Mouse (Mus musculus): ENCODE results near the gene ccdc198. TPM values are rescaled to one million over a fixed set of nuclear protein-coding genes. Genes with fewer than 3 reads are reported as not detected.
"Not testable (repeated sequence)": the region's sequence is repeated elsewhere in the genome, so short reads cannot be mapped to it uniquely, and the experiment has no call there.

The ccdc198 gene
- 5.1 and 5.8 TPM in 2 replicates for polyA plus RNA-seq (2015; fragmentation: Nextera tagmentation; extraction: Ambion mirVana)

GRCm38 (mm10) chr14:49245126-49245714 lies at the start of gene ccdc198:
ccdc198 (minus strand) TSS chr14:49245474.
- 39% methylated on average over 5 of the region's 5 CpGs for WGBS
- 0 out of 2 replicates have a peak, but pooled peaks have one; percentile 28 for ATAC-seq (ENCODE audit: low read depth)
- no peak within 1 kb of the TSS for H3K4me2 ChIP-seq (ENCODE audit: low read depth, low read length)

DNA sequence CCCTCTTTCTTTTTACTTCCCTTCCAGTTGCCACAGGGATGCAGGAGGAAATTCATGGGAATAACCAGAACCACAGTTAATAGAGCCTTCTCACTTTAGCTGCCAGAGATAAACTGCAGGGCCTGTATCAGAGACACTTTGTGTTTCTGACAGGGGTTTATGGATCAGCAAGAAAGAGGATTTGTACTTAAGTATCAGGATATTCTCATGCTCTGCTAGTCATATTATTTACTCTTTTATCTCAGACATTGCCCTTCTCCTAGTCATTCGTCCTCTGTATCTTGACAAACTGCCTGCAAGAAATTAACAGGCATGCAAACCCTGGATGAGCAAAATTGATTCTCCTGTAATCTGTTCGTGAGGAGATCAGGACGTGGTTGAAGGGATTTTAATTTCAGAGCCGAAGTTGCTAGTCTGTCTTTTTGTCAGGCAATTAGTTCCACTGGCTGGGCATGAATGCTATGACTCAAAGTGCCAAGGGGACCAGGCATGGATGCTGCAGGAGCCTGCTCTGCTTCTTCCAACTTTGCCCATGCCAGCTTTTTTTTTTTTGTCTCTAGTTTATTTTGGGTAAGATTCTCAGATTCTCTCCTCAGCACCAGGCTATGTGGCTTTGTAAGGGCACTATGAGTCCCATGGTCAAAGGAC lies 48.7 kb upstream of the ccdc198 start:
- no peaks in the 10 kb centered on the region for H3K36me3 ChIP-seq (ENCODE audit: control insufficient read depth, insufficient read depth, low read length)
- H3K9me3 ChIP-seq (ENCODE audit: control insufficient read depth, low read length): no peaks in the 10 kb centered on the region
- H3K4me2 ChIP-seq (ENCODE audit: low read depth, low read length): no peak overlapping the region
- no peak overlapping the region for H3K4me3 ChIP-seq (ENCODE audit: low read length)
- no peaks in the 10 kb centered on the region for H3K4me1 ChIP-seq (replicated peaks; ENCODE audit: control insufficient read depth, insufficient read depth, low read length)
- 52% methylated on average over 4 of the region's 4 CpGs for WGBS
- no peak overlapping the region for H3K9ac ChIP-seq (ENCODE audit: low read length)
- no peak overlapping the region for H3K27ac ChIP-seq (ENCODE audit: low read length)
- ATAC-seq (ENCODE audit: low read depth): no peak
- H3K27me3 ChIP-seq (ENCODE audit: control insufficient read depth, insufficient read depth, low read depth, low read length): no peaks in the 10 kb centered on the region

More at GRCm38 (mm10) chr14:49245126-49245714, at the start of gene ccdc198:
- no peaks in the 10 kb centered on the region for H3K36me3 ChIP-seq (ENCODE audit: control insufficient read depth, insufficient read depth, low read length)
- H3K4me1 ChIP-seq (replicated peaks; ENCODE audit: control insufficient read depth, insufficient read depth, low read length): no peaks in the 10 kb centered on the region
- H3K27me3 ChIP-seq (ENCODE audit: control insufficient read depth, insufficient read depth, low read depth, low read length): no peaks in the 10 kb centered on the region
- H3K9ac ChIP-seq (ENCODE audit: low read length): no peak within 1 kb of the TSS
- no peaks in the 10 kb centered on the region for H3K9me3 ChIP-seq (ENCODE audit: control insufficient read depth, low read length)
- no peak within 1 kb of the TSS for H3K27ac ChIP-seq (ENCODE audit: low read length)
- no peak within 1 kb of the TSS for H3K4me3 ChIP-seq (ENCODE audit: low read length)

GRCm38 (mm10) chr14:49290029-49290745 lies 44.9 kb upstream of the ccdc198 start:
- Histone ChIP-seq H3K36me3 (ENCODE audit: control insufficient read depth, insufficient read depth, low read length) (no peaks in the 10 kb centered on the region), H3K9ac (ENCODE audit: low read length) (no peak overlapping the region), H3K4me1 (replicated peaks; ENCODE audit: control insufficient read depth, insufficient read depth, low read length) (no peaks in the 10 kb centered on the region), H3K9me3 (ENCODE audit: control insufficient read depth, low read length) (no peaks in the 10 kb centered on the region), H3K4me3 (ENCODE audit: low read length) (no peak overlapping the region), H3K27me3 (ENCODE audit: control insufficient read depth, insufficient read depth, low read depth, low read length) (no peaks in the 10 kb centered on the region), H3K4me2 (ENCODE audit: low read depth, low read length) (no peak overlapping the region), H3K27ac (ENCODE audit: low read length) (no peak overlapping the region)
- no peak for ATAC-seq (ENCODE audit: low read depth)
- WGBS: 61% methylated on average over 3 of the region's 3 CpGs

GRCm38 (mm10) chr14:49283784-49284655 lies 38.7 kb upstream of the ccdc198 start:
- H3K27me3 ChIP-seq (ENCODE audit: control insufficient read depth, insufficient read depth, low read depth, low read length): no peaks in the 10 kb centered on the region
- no peak overlapping the region for H3K4me2 ChIP-seq (ENCODE audit: low read depth, low read length)
- no peaks in the 10 kb centered on the region for H3K4me1 ChIP-seq (replicated peaks; ENCODE audit: control insufficient read depth, insufficient read depth, low read length)
- H3K27ac ChIP-seq (ENCODE audit: low read length): no peak overlapping the region
- 82% methylated on average over 7 of the region's 7 CpGs for WGBS
- H3K4me3 ChIP-seq (ENCODE audit: low read length): no peak overlapping the region
- no peaks in the 10 kb centered on the region for H3K9me3 ChIP-seq (ENCODE audit: control insufficient read depth, low read length)
- no peaks in the 10 kb centered on the region for H3K36me3 ChIP-seq (ENCODE audit: control insufficient read depth, insufficient read depth, low read length)
- no peak overlapping the region for H3K9ac ChIP-seq (ENCODE audit: low read length)
- ATAC-seq (ENCODE audit: low read depth): no peak

DNA sequence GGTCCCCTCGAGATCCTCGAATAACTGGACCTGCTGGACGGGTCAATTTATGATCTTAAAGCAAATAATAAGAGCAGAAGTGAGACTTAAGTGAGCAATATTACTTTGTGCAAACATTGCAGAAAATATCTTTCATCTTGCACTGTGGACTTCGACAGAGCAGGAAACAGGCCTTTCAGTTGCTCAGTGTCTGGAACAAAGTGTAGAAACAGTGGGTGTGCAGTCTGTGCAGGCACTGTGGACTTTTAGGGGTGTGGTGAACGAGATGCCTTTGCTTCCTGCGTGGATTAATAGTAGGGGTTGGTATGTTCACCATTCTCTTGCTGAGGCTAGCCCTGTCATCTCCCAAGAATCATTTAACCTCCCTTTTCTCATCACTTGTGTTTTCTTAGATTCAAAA lies 33.6 kb upstream of the ccdc198 start:
- 37% methylated on average over 6 of the region's 6 CpGs for WGBS
- Histone ChIP-seq H3K27ac (ENCODE audit: low read length) (no peak overlapping the region), H3K4me3 (ENCODE audit: low read length) (no peak overlapping the region), H3K4me1 (replicated peaks; ENCODE audit: control insufficient read depth, insufficient read depth, low read length) (no peaks in the 10 kb centered on the region), H3K9ac (ENCODE audit: low read length) (no peak overlapping the region), H3K36me3 (ENCODE audit: control insufficient read depth, insufficient read depth, low read length) (no peaks in the 10 kb centered on the region), H3K27me3 (ENCODE audit: control insufficient read depth, insufficient read depth, low read depth, low read length) (no peaks in the 10 kb centered on the region), H3K9me3 (ENCODE audit: control insufficient read depth, low read length) (no peaks in the 10 kb centered on the region), H3K4me2 (ENCODE audit: low read depth, low read length) (no peak overlapping the region)
- no peak for ATAC-seq (ENCODE audit: low read depth)

- 71% methylated on average over 9 of the region's 9 CpGs for WGBS
- not testable (repeated sequence) for H3K9me3 ChIP-seq (ENCODE audit: control insufficient read depth, low read length); H3K9ac ChIP-seq (ENCODE audit: low read length); ATAC-seq (ENCODE audit: low read depth); H3K36me3 ChIP-seq (ENCODE audit: control insufficient read depth, insufficient read depth, low read length); H3K27ac ChIP-seq (ENCODE audit: low read length); H3K4me3 ChIP-seq (ENCODE audit: low read length); H3K4me2 ChIP-seq (ENCODE audit: low read depth, low read length); H3K4me1 ChIP-seq (replicated peaks; ENCODE audit: control insufficient read depth, insufficient read depth, low read length); H3K27me3 ChIP-seq (ENCODE audit: control insufficient read depth, insufficient read depth, low read depth, low read length)
Measured at GRCm38 (mm10) chr14:49278479-49278878, 33.2 kb upstream of the ccdc198 start.

DNA sequence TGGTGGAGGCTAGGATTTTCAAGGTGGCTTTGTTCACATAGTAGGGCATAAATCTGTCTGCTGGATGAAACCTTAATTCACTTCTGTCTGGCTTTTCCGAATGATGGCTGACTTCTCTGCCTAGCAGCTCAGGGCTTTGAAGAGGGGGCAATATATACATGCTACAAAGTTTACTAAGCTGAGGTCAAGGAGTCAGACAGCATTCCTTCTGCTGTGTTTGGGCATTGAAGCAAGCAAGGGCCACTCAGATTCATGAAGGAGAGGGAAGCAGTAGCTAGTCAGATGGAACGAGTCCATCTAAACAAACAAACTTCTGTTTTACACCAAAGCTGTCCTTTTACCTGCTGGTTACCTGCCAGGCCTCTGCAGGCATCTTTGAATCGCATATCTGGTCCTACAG lies 32.4 kb upstream of the ccdc198 start:
- H3K9me3 ChIP-seq (ENCODE audit: control insufficient read depth, low read length): no peaks in the 10 kb centered on the region

GRCm38 (mm10) chr14:49275376-49275775 lies 30.1 kb upstream of the ccdc198 start:
- Histone ChIP-seq H3K36me3 (ENCODE audit: control insufficient read depth, insufficient read depth, low read length) (no peaks in the 10 kb centered on the region), H3K9ac (ENCODE audit: low read length) (no peak overlapping the region), H3K4me2 (ENCODE audit: low read depth, low read length) (no peak overlapping the region), H3K4me3 (ENCODE audit: low read length) (no peak overlapping the region), H3K27me3 (ENCODE audit: control insufficient read depth, insufficient read depth, low read depth, low read length) (no peaks in the 10 kb centered on the region), H3K27ac (ENCODE audit: low read length) (no peak overlapping the region), H3K9me3 (ENCODE audit: control insufficient read depth, low read length) (no peaks in the 10 kb centered on the region), H3K4me1 (replicated peaks; ENCODE audit: control insufficient read depth, insufficient read depth, low read length) (no peaks in the 10 kb centered on the region)
- ATAC-seq (ENCODE audit: low read depth): no peak
- WGBS: 16% methylated on average over 2 of the region's 2 CpGs

More for the DNA sequence above, 32.4 kb upstream of the ccdc198 start:
- no peak for ATAC-seq (ENCODE audit: low read depth)
- Histone ChIP-seq H3K27ac (ENCODE audit: low read length) (no peak overlapping the region), H3K9ac (ENCODE audit: low read length) (no peak overlapping the region), H3K36me3 (ENCODE audit: control insufficient read depth, insufficient read depth, low read length) (no peaks in the 10 kb centered on the region), H3K4me1 (replicated peaks; ENCODE audit: control insufficient read depth, insufficient read depth, low read length) (no peaks in the 10 kb centered on the region), H3K4me3 (ENCODE audit: low read length) (no peak overlapping the region), H3K4me2 (ENCODE audit: low read depth, low read length) (no peak overlapping the region), H3K27me3 (ENCODE audit: control insufficient read depth, insufficient read depth, low read depth, low read length) (no peaks in the 10 kb centered on the region)
- WGBS: 36% methylated on average over 3 of the region's 3 CpGs
